8 mouse cellular contexts compared by ENCODE assay signal in genomic region chr11:95414536-95415161, GRCm38 (mm10). TPM values are rescaled to one million over a fixed set of nuclear protein-coding genes. Genes with fewer than 3 reads are reported as not detected.
DNase-seq lines count a peak whose midpoint lies in the region; ATAC-seq and TF ChIP-seq lines count a peak whose summit lies in the region.

No protein-coding gene starts in this region.

- peak overlapping the region; percentile 55 for H3K4me3 ChIP-seq in hindbrain, embryonic 12.5 days
- peak overlapping the region; percentile 67 for H3K4me3 ChIP-seq in lung, postnatal 0 days (ENCODE audit: low read depth, low read length)

- DNase-seq in Patski (ENCODE audit: low read depth, low spot score): peak; percentile 84
- peak; percentile 98 to 99 for DNase-seq in cerebellum, postnatal 10 days
- peak; percentile 93 to 95 for DNase-seq in frontal cortex, postnatal 10 days (ENCODE audit: low spot score in 2 of 2)
- DNase-seq in layer of hippocampus, postnatal 10 days (ENCODE audit: low spot score in 2 of 2): peak; percentile 95 to 96
- peak; percentile 99 for DNase-seq in lung, postnatal 0 days (ENCODE audit: low spot score)
- DNase-seq in ovary, postnatal 10 days (ENCODE audit: low spot score): peak; percentile 87
- DNase-seq in thymus, postnatal 0 days (ENCODE audit: low spot score): peak; percentile 94

- TF ChIP-seq CTCF in Patski (IDR thresholded peaks at IDR 0.05): no peak
- peak; percentile 68 for TF ChIP-seq CTCF in lung, postnatal 0 days (IDR thresholded peaks at IDR 0.05)

- H3K4me2 ChIP-seq in hindbrain, embryonic 12.5 days (replicated peaks): peak overlapping the region; percentile 66
- H3K4me2 ChIP-seq in lung, postnatal 0 days (replicated peaks; ENCODE audit: low read depth, low read length): peak overlapping the region; percentile 58

- CTCF ChIA-PET in Patski (lab: Charles Lee): interaction anchor here (0.7 to 1.7 kb wide), 6 partner anchors 9 to 106 kb away, joined by 3 read pairs; no protein-coding TSS in a partner anchor

- peak overlapping the region; percentile 71 for H3K9ac ChIP-seq in hindbrain, embryonic 12.5 days
- H3K9ac ChIP-seq in lung, postnatal 0 days (replicated peaks; ENCODE audit: low read depth): peak overlapping the region; percentile 54

- H3K9me3 ChIP-seq in hindbrain, embryonic 12.5 days (replicated peaks): no peaks in the 10 kb centered on the region
- H3K9me3 ChIP-seq in lung, postnatal 0 days (ENCODE audit: low read length): no peaks in the 10 kb centered on the region

- 0 out of 2 replicates have a peak, but pooled peaks cover 6% of the 10 kb centered on the region for H3K36me3 ChIP-seq in hindbrain, embryonic 12.5 days
- H3K36me3 ChIP-seq in lung, postnatal 0 days (ENCODE audit: insufficient read depth, low read length): no peaks in the 10 kb centered on the region

- peak; percentile 69 for ATAC-seq in Patski
- peak; percentile 89 for ATAC-seq in hindbrain, embryonic 12.5 days (ENCODE audit: low FRiP score)
- peak; percentile 83 for ATAC-seq in lung, postnatal 0 days

- under 1% methylated on average over 28 of the region's 28 CpGs for WGBS in hindbrain, embryonic 12.5 days
- WGBS in lung, postnatal 0 days: under 1% methylated on average over 28 of the region's 28 CpGs

- in situ Hi-C loops in Patski (cut with MboI; ENCODE audit: low pct_unique_long_range_greater_than_20kb): no loop called here

- H3K27ac ChIP-seq in hindbrain, embryonic 12.5 days: peak overlapping the region; percentile 95
- H3K27ac ChIP-seq in lung, postnatal 0 days (ENCODE audit: low read length): peak overlapping the region; percentile 97

- peaks cover 20% of the 10 kb centered on the region for H3K4me1 ChIP-seq in hindbrain, embryonic 12.5 days
- peaks cover 10% of the 10 kb centered on the region; the same call in 1 of the 2 replicates for H3K4me1 ChIP-seq in lung, postnatal 0 days (ENCODE audit: insufficient read depth, low read depth, low read length)

- no peaks in the 10 kb centered on the region for H3K27me3 ChIP-seq in Patski
- no peaks in the 10 kb centered on the region for H3K27me3 ChIP-seq in hindbrain, embryonic 12.5 days
- no peaks in the 10 kb centered on the region for H3K27me3 ChIP-seq in lung, postnatal 0 days (replicated peaks; ENCODE audit: insufficient read depth, low read length)

- no peak for TF ChIP-seq EP300 in lung, postnatal 0 days (IDR thresholded peaks at IDR 0.05)

- POLR2A ChIA-PET in Patski (lab: Charles Lee): interaction anchor here (0.6 to 1.7 kb wide), 2 partner anchors 16 to 35 kb away, joined by 3 to 7 read pairs; no protein-coding TSS in a partner anchor

RNA-seq across cellular contexts. Expression of gene Spop, which starts 0.8 kb away (rescaled TPM):
- 102 TPM for polyA plus RNA-seq in Patski (2021)
- 204 and 215 TPM in 2 replicates for polyA plus RNA-seq in hindbrain, embryonic 12.5 days (2016; fragmentation: Nextera tagmentation; extraction: Ambion mirVana)
- total RNA-seq in layer of hippocampus, postnatal 10 days (2021): 100 to 1,000 TPM; 132 to 137 TPM
- polyA plus RNA-seq in lung, postnatal 0 days (2015; fragmentation: Nextera tagmentation; extraction: Ambion mirVana): 140 and 185 TPM in 2 replicates
- polyA plus RNA-seq in thymus, postnatal 0 days (2015; fragmentation: Nextera tagmentation; extraction: Ambion mirVana): 120 and 142 TPM in 2 replicates

RNA-seq across cellular contexts. Expression of gene Slc35b1, which starts 30.2 kb away (rescaled TPM):
- 95.9 TPM for polyA plus RNA-seq in Patski (2021)
- polyA plus RNA-seq in hindbrain, embryonic 12.5 days (2016; fragmentation: Nextera tagmentation; extraction: Ambion mirVana): 124 and 128 TPM in 2 replicates
- total RNA-seq in layer of hippocampus, postnatal 10 days (2021): 10 to 100 TPM; 75.0 to 81.6 TPM
- 87.3 and 96.8 TPM in 2 replicates for polyA plus RNA-seq in lung, postnatal 0 days (2015; fragmentation: Nextera tagmentation; extraction: Ambion mirVana)
- polyA plus RNA-seq in thymus, postnatal 0 days (2015; fragmentation: Nextera tagmentation; extraction: Ambion mirVana): 93.1 and 95.3 TPM in 2 replicates

Comparison
In these comparisons a context has a peak if more than half of its experiments do, and no peak if none do; other contexts are left out.
1. Peak in every context shown above with its lines: DNase-seq, ATAC-seq, H3K4me3 ChIP-seq and H3K27ac ChIP-seq.